Mouse (Mus musculus) mature B cell (primary cell): ENCODE measurements around the gene Filip1l.

Experiments
- in situ Hi-C: fragments of 300-500 bp; cut with MboI; formaldehyde crosslinking; loops from 2 replicates; pipeline ENCODE4 v1.14.3; 2019

The Filip1l gene

GRCm38 (mm10) chr16:57568648-57569404, 215.9 kb downstream of the Filip1l start:
- in situ Hi-C loops: no loop called here

GRCm38 (mm10) chr16:57570789-57571311, 218.0 kb downstream of the Filip1l start:
- in situ Hi-C loops: loop anchor here (10.0 kb wide), 1 partner anchor 326 kb away; no protein-coding TSS in a partner anchor

- in situ Hi-C loops: loop anchor here (10.0 kb wide), 1 partner anchor 329 kb away; no protein-coding TSS in a partner anchor
Measured at GRCm38 (mm10) chr16:57573831-57574230, 220.9 kb downstream of the Filip1l start.

- in situ Hi-C loops: loop anchor here (10.0 kb wide), 1 partner anchor 331 kb away; no protein-coding TSS in a partner anchor
Measured at GRCm38 (mm10) chr16:57575764-57576388, 223.0 kb downstream of the Filip1l start.

- in situ Hi-C loops: loop anchor here (10.0 kb wide), 1 partner anchor 333 kb away; no protein-coding TSS in a partner anchor
Measured at GRCm38 (mm10) chr16:57577519-57577918, 224.6 kb downstream of the Filip1l start.

- in situ Hi-C loops: no loop called here
Measured at GRCm38 (mm10) chr16:57580041-57580440, 227.1 kb downstream of the Filip1l start.

- in situ Hi-C loops: no loop called here
Measured at GRCm38 (mm10) chr16:57582008-57582407, 229.1 kb downstream of the Filip1l start.

GRCm38 (mm10) chr16:57585201-57585600, 232.3 kb downstream of the Filip1l start:
- in situ Hi-C loops: no loop called here

GRCm38 (mm10) chr16:57593422-57594157, 240.7 kb downstream of the Filip1l start:
- in situ Hi-C loops: no loop called here

GRCm38 (mm10) chr16:57597295-57597957, 244.5 kb downstream of the Filip1l start:
- in situ Hi-C loops: no loop called here

- in situ Hi-C loops: loop anchor here (10.0 to 25.0 kb wide), 2 partner anchors 356 to 889 kb away; partner anchors contain the start of gene Tfg
Measured at GRCm38 (mm10) chr16:57601031-57601430, 248.1 kb downstream of the Filip1l start.

GRCm38 (mm10) chr16:57606444-57607227, 253.7 kb downstream of the Filip1l start, which contains the start of gene Cmss1:
Cmss1 (minus strand) TSS chr16:57606864.
- in situ Hi-C loops: loop anchor here (10.0 to 25.0 kb wide), 2 partner anchors 362 to 894 kb away; partner anchors contain the start of gene Tfg

- in situ Hi-C loops: loop anchor here (25.0 kb wide), 1 partner anchor 899 kb away; the partner anchor contains the start of gene Tfg
Measured at GRCm38 (mm10) chr16:57611768-57612167, 258.9 kb downstream of the Filip1l start.
